Mouse (Mus musculus) spleen, adult 12 weeks (tissue): ENCODE measurements at regions not wholly inside any gene's neighbourhood (a gene's known extent, or its start where the extent isn't known, plus 50 kb on each side); places are given as distances from the start of the nearest gene placed in this dataset.

Experiments used
- DNase-seq: peaks from one replicate; pipeline ENCODE4 v3.0.0; 2022; ENCODE audit warnings: low spot score

DNA sequence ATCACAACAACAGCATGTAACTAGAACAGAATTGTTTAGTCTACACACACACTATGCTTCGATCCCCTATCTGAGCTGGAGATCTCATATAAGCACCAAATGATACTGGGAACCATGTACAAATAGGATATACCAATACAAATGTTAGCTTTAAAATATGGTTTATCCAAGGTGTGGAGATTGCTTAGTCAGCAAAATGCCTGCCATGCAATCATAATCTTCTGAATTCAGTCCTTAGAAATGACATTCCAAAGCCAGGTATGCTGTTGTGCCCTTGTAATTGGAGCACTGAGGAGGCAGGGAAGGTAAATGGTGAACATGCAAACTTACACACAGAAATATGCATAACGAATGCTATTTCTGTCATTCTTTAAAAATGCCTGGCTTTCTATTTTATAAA lies 54.0 kb upstream of the Thsd7b start:
- DNase-seq = no peak

DNA sequence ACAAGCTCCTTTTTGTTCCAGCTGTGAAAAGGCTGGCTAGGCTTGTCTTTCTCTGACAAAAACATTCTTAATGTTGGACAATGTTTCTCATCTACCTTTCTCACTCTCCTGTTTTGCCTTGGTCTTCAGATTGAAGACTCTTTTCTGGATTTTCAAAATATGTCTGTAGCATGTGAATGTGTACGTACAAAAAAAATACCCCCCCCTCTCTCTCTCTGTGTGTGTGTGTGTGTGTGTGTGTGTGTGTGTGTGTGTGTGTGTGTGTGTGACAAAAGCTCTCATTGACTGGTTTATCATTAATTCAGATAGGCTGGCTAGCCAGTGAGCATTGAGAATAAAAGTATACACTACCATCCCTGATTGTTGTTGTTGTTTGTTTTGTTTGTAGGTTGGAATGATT lies 64.3 kb upstream of the Thsd7b start:
- no peak for DNase-seq

DNA sequence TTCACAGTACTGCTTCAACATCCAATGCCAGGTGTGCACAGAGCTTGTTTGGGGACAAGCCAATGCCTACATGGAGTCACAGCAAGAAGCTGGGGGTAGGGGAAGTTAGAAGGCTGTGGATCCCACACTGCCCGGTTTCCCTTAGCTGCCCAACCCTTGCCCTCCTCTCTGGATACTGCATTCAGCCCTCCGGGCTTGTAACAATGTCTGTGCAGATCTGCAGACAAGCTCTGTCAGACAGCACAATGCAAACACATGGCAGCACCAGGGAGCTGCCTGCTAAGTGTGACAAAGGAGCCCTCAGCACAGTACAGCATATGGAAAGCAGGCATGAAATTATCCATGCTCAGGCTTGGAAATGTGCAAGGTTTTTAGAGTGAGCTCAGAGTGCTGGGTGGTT lies 64.7 kb upstream of the Thsd7b start:
- no peak for DNase-seq

DNA sequence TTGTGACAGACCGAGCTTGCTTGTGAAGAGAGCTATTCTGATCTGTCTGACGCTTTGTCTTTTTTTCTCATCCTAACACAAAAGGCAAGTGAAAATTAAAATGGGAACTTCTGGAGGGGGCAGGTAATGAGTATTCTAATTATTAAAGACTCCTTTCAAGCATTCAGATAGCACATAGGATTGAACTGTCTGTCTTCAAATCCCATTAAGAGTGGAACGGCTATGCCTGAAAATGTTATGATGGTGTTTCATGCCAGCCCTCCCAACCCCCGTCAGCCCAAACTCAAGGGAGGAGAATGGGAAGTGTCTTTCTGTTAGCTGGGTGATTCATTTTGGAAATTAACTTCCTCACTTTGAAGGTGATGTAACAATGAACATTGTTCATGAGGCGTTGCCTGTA lies 65.4 kb upstream of the Thsd7b start:
- no peak for DNase-seq

DNA sequence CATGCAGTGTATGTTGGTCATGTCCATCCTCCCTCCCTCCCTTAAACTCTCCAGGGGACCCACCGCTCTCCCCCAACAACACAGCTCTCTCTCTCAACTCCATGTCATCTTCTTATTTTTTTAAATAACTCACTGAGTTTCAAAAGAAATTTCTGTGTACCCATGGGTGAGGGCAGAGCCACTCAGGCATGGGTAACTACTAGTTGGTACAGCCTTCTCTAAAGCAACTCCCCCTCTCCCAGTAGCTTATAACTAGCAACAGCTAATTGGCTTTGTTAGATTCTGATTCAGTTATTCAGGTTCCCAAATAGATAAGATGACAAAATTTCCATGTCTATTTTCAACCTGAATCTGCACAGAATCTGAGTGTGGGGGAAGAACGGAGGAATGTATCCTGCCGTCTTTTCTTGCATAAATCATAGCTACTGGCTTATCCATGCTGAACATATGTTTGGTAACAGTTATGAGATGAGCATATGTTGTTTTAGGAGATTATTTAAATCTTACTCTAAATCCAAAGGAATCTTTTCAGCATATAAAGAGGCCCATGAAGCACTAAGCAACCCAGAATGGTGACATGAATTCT lies 92.8 kb upstream of the Thsd7b start:
- DNase-seq = no peak

DNA sequence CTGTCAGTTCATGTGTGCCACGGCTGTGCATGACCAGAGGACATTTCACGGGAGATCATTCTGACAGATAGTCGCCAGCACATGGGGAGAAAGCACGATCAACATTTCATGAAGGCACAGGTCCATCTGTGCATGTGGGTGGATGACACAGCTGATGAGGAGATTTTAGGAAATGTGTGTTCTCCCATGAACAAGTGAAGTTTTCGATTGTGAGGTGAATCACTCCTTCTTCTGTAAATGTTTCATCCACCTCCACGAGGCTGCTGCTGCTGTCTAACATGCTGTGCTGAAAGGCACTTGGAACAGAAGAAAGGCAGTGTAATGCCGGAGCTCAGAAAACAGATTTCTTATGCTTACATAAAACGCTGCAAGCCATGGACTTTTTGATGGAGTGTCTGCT lies 103.2 kb upstream of the Thsd7b start:
- DNase-seq = no peak

DNA sequence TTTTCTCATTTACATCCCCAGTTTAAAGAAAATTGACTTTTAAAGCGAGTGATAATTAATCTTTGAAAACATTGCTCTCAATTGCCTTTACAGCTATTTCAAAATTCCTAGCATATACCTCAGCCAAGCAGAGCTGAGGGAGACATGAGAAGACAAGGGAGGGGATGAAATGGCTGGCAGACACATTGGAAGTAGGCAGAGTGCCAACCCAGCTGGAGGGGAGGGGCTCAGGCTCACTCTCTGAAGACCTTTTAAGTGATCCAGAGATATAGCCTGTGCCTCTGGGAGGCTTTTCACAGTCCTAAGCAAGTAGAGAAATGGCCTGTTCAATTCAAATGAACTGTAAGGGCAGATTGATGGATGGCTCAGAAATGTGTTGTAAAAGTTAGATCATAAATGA lies 122.5 kb upstream of the Thsd7b start:
- no peak for DNase-seq

DNA sequence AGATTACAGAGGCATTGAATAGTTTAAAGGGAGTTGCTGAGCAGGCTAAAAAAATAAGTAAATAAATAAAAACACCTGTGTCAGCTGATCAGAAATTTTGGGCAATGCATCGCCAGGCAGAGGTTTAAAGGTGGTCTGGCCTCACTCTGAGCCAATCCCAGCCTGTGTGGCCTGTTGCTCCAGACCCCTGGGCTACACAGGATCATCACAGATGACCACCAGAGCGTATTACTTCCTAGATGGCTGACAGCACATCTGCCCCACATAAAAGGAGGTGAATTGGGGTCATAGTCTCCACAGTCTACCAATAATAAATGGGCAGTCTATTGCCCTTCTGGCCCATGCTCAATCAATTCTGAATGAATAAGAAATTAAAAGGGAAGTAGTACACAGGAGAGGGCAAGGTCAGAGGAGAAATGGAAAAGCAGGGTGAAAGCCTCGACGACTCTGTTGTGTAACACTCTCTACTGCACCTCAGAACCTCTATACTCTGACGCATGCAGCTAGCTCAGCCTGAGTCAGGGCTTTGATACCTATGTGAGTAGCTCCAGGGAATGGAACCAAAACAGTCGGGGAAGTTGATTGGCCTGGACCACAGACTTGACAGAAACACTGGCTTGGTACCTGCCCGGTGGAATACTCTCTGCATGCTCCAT lies 124.2 kb upstream of the Thsd7b start:
- DNase-seq = no peak

DNA sequence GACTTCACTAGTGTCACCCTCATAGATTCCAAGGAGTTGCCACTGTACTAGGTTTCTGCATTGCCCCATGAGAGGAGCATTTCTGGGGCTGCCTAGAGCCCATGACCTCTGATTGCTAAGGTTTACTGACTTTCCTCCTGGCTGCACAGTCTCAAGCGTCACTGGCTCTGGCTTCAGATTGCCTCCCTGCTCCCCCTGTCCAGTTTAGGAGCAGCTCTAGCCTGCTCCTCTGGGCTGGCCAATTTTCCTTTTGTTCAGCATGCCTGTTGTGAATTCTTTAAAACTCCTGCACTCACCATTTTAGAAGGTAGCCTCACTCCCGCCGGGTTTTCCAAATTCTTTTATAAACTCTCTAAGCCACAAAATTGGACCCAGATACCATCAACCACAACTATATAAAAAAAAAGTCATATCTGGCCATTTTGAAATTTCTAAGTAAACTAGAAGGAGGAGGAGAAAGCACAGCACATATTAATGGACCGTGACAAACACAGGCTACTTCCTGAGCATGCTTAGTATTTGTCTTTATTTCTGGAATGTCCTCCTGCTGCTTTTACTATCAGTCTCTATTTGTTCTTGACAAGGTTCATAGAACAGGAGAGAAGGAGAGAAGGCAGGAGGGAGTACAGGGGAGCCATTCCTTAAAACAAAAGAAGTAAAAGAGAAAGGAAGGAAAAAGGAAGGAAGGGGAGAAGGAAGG lies 126.6 kb upstream of the Thsd7b start:
- DNase-seq = no peak

DNA sequence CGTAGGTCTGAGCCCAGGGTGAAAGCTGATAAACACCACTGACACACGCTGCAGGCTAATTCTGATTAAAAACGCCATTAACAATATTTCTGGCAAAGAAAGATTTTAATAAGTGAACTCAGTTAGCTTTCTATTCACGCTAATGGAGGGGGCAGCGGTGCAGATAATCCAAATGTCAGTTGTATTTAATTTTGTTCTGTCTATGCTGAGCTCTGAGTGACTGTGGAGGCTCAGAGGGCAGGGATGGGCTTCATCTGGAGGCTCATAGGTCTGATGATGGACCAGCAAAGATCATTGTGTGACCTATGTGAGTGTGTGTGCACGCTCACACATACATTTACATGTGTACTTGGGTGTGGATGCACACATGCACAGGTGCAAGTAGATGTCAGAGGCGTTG lies 134.3 kb upstream of the Thsd7b start:
- DNase-seq = no peak

DNA sequence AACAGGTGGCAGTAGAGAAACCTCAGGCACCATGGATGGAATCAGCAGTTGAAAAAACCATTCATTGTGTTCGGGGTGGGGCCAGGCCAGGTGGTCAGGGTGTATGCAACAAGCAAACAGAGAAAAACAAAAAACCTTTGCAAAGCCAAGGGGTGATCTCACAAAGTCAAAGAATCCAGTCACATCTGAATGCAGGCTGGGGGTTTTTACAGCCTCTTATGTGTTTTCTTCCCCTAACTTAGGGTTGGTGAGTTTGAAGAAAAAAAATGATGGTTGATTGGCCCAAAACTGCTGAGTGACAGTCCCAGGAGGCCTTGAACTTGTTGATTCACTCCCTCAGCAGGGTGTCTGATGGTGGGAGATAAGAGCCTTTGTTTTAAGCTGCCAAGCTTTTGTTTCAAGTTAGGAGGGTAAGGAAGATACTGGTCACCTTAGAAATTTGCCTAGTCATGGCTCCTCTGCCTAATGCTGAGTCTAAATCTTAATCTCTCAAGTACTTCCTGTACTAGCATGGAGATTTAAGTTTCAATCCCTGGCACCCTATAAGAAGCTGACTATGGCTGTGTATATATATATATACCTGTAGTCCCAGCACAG lies 166.0 kb upstream of the Thsd7b start:
- no peak for DNase-seq

DNA sequence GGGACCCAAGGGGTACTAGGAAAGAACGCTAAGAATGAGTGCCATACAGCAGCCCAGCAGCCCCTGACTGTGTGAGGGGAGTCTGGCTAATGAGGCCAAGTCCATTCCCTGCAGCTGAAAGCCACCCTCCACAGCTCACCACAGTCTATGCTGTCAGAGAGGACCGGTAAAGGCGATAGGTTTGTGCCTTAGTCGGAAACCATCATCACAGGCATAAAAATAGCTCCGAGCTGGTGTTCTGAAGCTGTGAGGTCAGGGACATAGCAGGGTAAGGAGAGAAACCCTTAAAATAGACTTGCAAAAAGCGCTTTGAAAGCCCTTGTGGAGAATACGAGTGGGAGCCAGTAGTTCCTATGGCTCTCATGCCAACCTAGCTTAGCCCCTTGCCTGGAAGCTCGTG lies 172.1 kb upstream of the Thsd7b start:
- no peak for DNase-seq

DNA sequence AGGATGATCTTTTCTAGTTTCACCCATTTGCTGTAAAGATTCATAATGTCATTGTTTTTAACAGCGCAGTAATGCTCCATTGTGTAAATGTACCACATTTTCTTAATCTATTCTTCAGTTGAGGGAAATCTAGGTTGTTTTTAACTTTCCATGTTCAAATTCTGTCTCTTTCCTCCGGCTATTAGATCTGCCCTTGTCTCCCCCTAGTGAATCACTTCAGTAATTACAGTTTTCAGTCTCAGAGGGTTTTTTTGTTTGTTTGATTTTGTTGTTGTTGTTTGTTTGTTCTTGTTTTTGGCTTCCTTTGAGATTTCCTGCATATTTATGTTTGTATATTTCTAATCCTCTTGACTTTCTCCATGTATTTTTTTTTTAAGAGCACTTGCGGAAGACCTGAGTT lies 194.8 kb upstream of the Thsd7b start:
- DNase-seq = no peak

DNA sequence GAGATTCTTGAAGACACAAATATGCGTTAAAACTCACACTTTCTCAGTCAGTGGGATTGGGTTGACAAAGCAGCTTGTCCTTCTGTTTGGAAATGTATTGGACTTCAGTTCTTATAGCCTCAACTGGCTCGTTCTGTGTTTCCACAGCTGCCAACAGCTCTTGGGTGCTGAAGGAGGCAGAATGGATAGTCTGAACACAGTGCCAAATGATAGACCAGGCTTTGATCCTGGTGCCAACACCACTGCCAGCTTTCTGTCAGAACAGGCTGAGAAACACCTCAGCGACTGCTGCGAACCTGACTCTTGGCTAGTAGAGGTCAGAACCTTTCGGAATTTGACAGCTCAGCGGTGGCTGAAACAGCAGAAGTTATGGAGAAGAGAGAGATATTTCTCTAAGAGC lies 215.9 kb upstream of the Thsd7b start:
- no peak for DNase-seq

DNA sequence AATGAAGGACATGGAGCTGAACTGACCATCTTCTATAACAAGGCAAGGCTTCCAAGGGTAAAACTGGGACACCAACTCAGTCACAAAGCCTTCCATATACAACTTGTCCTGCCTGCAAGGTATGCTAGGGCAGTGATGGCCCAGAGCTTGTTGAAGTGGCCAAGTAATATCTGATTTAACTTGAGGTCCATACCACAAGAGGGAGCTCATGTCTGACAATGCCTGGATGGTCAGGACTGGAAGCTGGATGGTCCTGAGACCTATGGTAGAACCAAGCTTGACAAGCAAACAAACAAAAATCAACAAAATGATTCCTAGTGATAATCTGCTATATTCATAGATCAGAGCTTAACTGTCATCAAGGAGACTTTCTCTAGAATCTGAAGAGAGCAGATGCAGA lies 217.8 kb upstream of the Thsd7b start:
- DNase-seq = no peak

DNA sequence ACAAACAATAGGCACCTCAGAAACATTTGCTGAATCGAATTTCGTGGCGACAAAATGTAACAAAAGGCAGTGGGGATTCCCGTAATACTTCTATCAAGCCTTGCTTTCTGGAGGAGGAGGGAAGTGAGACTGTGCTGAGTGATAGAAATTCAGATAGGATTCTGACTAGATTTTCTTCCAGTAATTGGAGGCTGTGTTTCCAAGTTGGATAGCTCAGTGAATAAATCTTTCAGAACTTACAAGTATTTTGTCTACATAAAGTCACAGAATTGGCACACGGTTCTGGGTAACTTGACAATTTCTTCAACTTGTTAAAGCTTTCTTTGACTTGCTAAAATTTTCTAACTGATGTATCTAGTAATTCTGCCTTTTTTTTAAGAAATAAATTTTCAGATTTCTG lies 239.4 kb upstream of the Thsd7b start:
- DNase-seq = no peak

DNA sequence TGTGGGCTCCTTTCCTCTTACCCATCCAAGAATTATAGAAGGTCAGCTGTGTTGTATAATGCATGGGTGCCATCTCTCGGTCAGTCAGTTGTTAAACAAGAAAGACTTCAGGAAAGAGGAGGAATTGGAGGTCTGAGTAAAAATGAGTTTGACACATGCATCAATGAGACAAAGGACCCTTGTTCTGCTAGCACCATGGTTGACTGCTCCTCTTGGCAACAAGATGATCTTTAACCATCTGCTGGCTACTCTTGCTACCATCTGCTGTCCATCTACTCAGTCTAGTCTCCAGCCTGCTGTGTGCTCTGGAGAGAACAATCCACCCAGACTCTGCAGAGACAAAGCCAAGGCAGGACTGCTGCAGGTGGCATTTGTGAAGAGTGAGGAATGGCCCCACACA lies 267.2 kb upstream of the Thsd7b start:
- DNase-seq = no peak

DNA sequence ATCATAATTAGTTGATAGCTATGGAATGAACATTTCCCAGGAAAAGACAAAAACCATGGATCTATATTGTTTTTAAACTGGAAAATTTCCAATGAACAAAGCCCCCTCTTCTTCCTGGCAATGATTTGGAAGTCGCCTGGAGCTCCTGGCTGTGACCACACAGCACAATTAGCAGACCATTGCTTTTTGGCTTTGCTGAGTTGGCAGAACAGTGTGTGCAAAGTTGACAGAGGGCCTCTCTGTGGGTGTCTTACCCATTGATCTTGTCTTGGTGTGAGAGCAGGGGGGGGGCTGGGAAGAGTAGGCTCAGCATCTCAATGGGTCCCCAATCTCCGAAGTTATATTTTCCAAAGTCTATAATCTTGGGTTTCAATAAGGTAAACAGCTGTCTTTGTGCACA lies 270.8 kb upstream of the Thsd7b start:
- DNase-seq = no peak

DNA sequence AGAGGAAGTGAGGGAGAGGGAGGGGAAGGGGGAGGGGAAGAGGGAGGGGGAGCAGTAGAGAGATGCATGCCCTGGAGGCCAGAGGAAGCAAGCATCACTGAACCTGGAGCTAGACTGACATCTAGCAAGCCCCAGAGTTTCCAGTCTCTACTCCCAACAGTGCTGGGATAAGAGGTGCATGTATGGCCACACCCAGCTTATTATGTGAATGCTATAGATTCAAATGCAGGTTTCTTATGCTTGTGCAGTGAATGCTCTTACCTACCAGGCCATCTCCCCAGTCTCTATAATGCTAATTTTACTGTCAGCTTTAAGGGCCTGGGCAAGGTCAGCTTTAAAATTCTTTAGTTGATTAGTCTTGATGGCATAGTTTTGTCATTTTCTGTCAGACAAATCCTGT lies 271.3 kb upstream of the Thsd7b start:
- no peak for DNase-seq

DNA sequence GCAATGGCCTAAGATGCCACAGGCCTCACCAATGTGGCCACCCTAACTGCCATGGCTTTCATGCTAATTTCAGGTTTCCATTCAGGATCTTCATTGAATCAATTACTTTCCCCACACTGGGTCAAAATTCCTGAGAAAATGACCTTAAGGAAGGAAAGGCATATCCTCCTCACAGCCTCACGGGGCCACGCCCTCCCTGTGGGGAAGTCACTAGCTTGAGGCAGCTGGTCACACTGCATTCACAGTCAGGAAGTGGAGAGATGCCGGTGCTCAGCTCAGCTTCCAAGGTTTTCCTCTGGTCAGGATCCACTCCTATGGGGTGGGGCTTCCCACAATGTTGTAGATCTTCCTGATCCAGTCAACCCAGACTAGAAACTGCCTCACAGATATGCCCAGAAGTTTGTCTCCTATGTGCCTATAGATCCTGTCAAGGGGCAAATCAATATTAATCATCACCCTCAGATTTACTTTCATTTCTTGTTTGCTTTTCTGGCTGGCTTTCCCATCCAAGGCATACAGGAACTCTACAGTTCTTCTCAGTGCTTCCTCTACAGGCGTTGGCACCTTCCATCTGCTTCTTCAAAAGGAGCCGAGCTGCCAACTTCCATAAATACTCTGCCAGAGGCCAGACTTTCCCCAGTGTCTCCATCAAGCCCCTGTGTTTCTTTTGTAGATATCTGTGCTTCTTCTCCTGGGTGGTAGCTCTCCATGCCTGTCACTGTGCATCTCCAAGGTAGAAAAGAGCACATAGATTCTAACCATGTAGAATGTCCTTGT lies 273.2 kb upstream of the Thsd7b start:
- DNase-seq = no peak

DNA sequence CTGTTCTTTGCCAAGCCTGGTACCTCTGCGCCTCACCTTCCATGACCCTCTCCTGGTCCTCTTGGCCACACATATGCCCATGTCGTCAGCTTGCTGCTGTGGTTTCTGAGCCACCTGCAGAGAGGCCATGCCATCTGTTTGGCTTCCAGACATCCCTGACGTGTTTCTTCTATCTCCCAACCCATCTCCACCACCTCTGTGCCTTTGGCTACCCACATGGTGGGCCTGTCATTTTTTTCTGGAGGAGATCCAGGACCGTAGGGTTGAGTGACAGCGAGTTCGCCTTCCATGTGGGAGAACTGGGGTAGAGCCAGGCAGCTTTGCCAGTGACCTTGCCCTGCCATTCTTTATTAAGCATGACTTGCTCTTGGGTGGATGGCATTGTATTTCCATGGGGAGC lies 278.4 kb upstream of the Thsd7b start:
- DNase-seq = no peak

DNA sequence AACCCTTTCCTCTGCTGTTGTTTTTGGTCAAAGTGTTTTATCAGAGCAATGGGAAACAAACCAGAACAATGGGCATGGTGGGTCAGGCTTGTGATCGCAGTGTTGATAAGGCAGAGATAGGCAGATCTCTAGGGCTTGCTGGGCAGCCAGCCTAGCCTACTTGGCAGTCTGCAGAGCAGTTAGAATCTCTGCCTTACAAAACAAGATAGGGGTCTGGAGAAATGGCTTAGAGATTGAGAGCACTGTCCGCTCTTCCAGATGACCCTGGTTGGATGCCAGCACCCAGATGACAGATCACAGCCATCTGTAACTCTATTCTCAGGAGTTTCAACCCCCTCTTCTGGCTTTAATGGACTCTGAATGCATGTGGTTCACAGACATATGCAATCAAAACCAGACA lies 289.7 kb upstream of the Thsd7b start:
- DNase-seq = no peak

DNA sequence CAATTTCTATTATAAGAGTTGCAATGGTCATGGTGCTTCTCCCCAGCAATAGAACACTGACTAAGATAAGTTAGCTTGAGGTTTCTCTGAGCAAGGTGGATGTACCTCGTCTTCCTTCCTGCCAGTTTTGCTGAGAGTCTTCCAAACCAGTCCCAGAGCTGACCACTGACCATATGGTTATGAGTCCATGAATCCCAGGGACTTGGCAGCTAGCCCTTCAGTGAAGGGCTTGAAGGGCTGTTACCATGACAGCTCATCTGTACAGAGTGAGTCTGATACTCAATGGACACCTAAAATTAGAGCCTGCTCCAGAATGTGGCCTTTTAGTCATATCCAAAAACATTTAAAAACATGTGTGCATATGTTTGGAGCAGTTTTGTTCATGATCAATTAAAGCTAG lies 297.5 kb upstream of the Thsd7b start:
- DNase-seq = no peak
